Mouse (Mus musculus): ENCODE measurements at regions not wholly inside any gene's neighbourhood (a gene's known extent, or its start where the extent isn't known, plus 50 kb on each side); places are given as distances from the start of the nearest gene placed in this dataset.
"Not testable (repeated sequence)": the region's sequence is repeated elsewhere in the genome, so short reads cannot be mapped to it uniquely, and the experiment has no call there.

- not testable (repeated sequence) for H3K4me3 ChIP-seq (ENCODE audit: low read depth, low read length); H3K36me3 ChIP-seq (ENCODE audit: control insufficient read depth, insufficient read depth, low read length); H3K4me1 ChIP-seq (ENCODE audit: control insufficient read depth, insufficient read depth, low read length); H3K9ac ChIP-seq (replicated peaks; ENCODE audit: low read depth, low read length); H3K4me2 ChIP-seq (ENCODE audit: low read depth, low read length); H3K27me3 ChIP-seq (ENCODE audit: control insufficient read depth, insufficient read depth, low read length); H3K27ac ChIP-seq (ENCODE audit: low read depth, low read length); ATAC-seq (ENCODE audit: low read depth); H3K9me3 ChIP-seq (ENCODE audit: control insufficient read depth, low read length)
- 33% methylated on average over 1 of the region's 1 CpGs for WGBS
Observed at GRCm38 (mm10) chr7:52732161-52732560, 716.6 kb upstream of the 1700015G11Rik start.

GRCm38 (mm10) chr7:52726236-52726905, 710.8 kb upstream of the 1700015G11Rik start:
- Histone ChIP-seq H3K27me3 (ENCODE audit: control insufficient read depth, insufficient read depth, low read length) (no peaks in the 10 kb centered on the region), H3K36me3 (ENCODE audit: control insufficient read depth, insufficient read depth, low read length) (no peaks in the 10 kb centered on the region), H3K9ac (replicated peaks; ENCODE audit: low read depth, low read length) (no peak overlapping the region), H3K27ac (ENCODE audit: low read depth, low read length) (no peak overlapping the region), H3K4me2 (ENCODE audit: low read depth, low read length) (no peak overlapping the region), H3K9me3 (ENCODE audit: control insufficient read depth, low read length) (no peaks in the 10 kb centered on the region), H3K4me1 (ENCODE audit: control insufficient read depth, insufficient read depth, low read length) (no peaks in the 10 kb centered on the region), H3K4me3 (ENCODE audit: low read depth, low read length) (no peak overlapping the region)
- ATAC-seq (ENCODE audit: low read depth), result no peak
- WGBS, result 84% methylated on average over 2 of the region's 2 CpGs

GRCm38 (mm10) chr7:52702464-52703145, 687.1 kb upstream of the 1700015G11Rik start:
- H3K4me2 ChIP-seq (ENCODE audit: low read depth, low read length), result no peak overlapping the region
- no peaks in the 10 kb centered on the region for H3K36me3 ChIP-seq (ENCODE audit: control insufficient read depth, insufficient read depth, low read length)

GRCm38 (mm10) chr7:52668341-52668740, 652.8 kb upstream of the 1700015G11Rik start:
- ATAC-seq (ENCODE audit: low read depth), result no peak
- WGBS, result 91% methylated on average over 1 of the region's 1 CpGs
- Histone ChIP-seq H3K9ac (replicated peaks; ENCODE audit: low read depth, low read length) (no peak overlapping the region), H3K4me2 (ENCODE audit: low read depth, low read length) (no peak overlapping the region), H3K4me1 (ENCODE audit: control insufficient read depth, insufficient read depth, low read length) (no peaks in the 10 kb centered on the region), H3K27me3 (ENCODE audit: control insufficient read depth, insufficient read depth, low read length) (no peaks in the 10 kb centered on the region), H3K36me3 (ENCODE audit: control insufficient read depth, insufficient read depth, low read length) (no peaks in the 10 kb centered on the region), H3K27ac (ENCODE audit: low read depth, low read length) (no peak overlapping the region), H3K4me3 (ENCODE audit: low read depth, low read length) (no peak overlapping the region), H3K9me3 (ENCODE audit: control insufficient read depth, low read length) (no peaks in the 10 kb centered on the region)

More at GRCm38 (mm10) chr7:52702464-52703145, 687.1 kb upstream of the 1700015G11Rik start:
- peak; percentile 95 for ATAC-seq (ENCODE audit: low read depth)
- 0 out of 2 replicates have a peak, but pooled peaks cover 3% of the 10 kb centered on the region for H3K4me1 ChIP-seq (ENCODE audit: control insufficient read depth, insufficient read depth, low read length)
- WGBS, result 54% methylated on average over 3 of the region's 3 CpGs
- H3K27ac ChIP-seq (ENCODE audit: low read depth, low read length), result no peak overlapping the region; the same call in 1 of the 2 replicates
- no peaks in the 10 kb centered on the region for H3K9me3 ChIP-seq (ENCODE audit: control insufficient read depth, low read length)
- no peak overlapping the region for H3K4me3 ChIP-seq (ENCODE audit: low read depth, low read length)
- no peaks in the 10 kb centered on the region for H3K27me3 ChIP-seq (ENCODE audit: control insufficient read depth, insufficient read depth, low read length)
- no peak overlapping the region for H3K9ac ChIP-seq (replicated peaks; ENCODE audit: low read depth, low read length)

Data from neural tube, embryonic 14.5 days (tissue).